Comparison of ENCODE assay signal across 8 mouse cellular contexts in the genomic region with DNA sequence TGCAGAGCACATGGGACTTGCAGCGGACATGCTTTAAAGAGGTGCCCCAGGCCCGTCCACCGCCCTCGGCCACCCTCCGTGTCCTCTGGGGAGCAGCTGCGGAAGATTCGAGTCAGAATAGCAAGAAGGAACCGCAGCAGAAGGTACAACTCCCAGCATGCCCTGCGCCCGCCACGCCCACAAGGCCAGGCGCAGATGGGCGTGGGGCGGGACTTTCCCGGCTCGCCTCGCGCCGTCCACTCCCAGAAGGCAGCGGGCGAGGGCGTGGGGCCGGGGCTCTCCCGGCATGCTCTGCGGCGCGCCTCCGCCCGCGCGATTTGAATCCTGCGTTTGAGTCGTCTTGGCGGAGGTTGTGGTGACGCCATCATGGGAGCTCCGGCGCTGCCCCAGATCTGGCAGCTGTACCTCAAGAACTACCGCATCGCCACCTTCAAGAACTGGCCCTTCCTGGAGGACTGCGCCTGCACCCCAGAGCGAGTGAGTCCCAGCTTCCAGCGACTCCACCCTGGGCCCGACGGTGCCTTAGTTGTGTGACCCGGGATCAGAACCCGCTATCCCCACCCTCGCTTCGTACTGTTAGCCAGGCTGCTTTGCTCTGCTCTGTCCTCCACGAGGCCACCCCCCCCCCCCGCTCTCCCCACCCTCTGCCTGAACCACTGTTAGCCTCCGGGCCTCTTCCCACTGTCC. TPM values are rescaled to one million over a fixed set of nuclear protein-coding genes. Genes with fewer than 3 reads are reported as not detected.
DNase-seq lines count a peak whose midpoint lies in the region; ATAC-seq and TF ChIP-seq lines count a peak whose summit lies in the region.

A gene (plus strand): TSS at position 267 of the 687 bp plus-strand sequence.

- peak within 1 kb of the TSS; percentile 86 for H3K9ac ChIP-seq in heart, embryonic 11.5 days (ENCODE audit: low read depth, low read length)
- H3K9ac ChIP-seq in kidney, embryonic 16.5 days (replicated peaks; ENCODE audit: low read length) = peak within 1 kb of the TSS; percentile 89

- peak; percentile 55; the same call in 1 of the 2 replicates for TF ChIP-seq POLR2A in brain, embryonic 14.5 days (IDR thresholded peaks at IDR 0.05; ENCODE audit: borderline replicate concordance, extremely low read depth, insufficient read depth, insufficient read length, poor library complexity, severe bottlenecking)

- WGBS in heart, embryonic 11.5 days (ENCODE audit: insufficient replicate concordance) = 0% methylated on average over 44 of the region's 51 CpGs
- under 1% methylated on average over 51 of the region's 51 CpGs for WGBS in kidney, embryonic 16.5 days

- H3K4me3 ChIP-seq in heart, embryonic 11.5 days (ENCODE audit: low read depth, low read length) = peak within 1 kb of the TSS; percentile 66
- H3K4me3 ChIP-seq in kidney, embryonic 16.5 days (ENCODE audit: low read length) = peak within 1 kb of the TSS; percentile 69

- peak within 1 kb of the TSS; percentile 84 for H3K27ac ChIP-seq in heart, embryonic 11.5 days (ENCODE audit: low read depth, low read length)
- H3K27ac ChIP-seq in kidney, embryonic 16.5 days (ENCODE audit: low read length) = peak within 1 kb of the TSS; percentile 97

- H3K27me3 ChIP-seq in heart, embryonic 11.5 days (ENCODE audit: control insufficient read depth, insufficient read depth, low read length) = no peaks in the 10 kb centered on the region
- H3K27me3 ChIP-seq in kidney, embryonic 16.5 days (ENCODE audit: insufficient read depth, low read length) = no peaks in the 10 kb centered on the region

- DNase-seq in CD4-positive helper T cell, adult 2 months (ENCODE audit: low read depth, low spot score) = peak; percentile 99
- DNase-seq in brain, embryonic 14.5 days (ENCODE audit: low read depth) = peak; percentile 98
- peak; percentile 98 for DNase-seq in liver
- DNase-seq in monocyte, adult 2 months (ENCODE audit: low read depth in 1 of 2, low spot score in 2 of 2) = peak; percentile 83 to 93
- peak; percentile 96 to 97 for DNase-seq in spleen, postnatal 14 days (ENCODE audit: low spot score in 2 of 2)

- no peak for TF ChIP-seq CTCF in brain, embryonic 14.5 days (IDR thresholded peaks at IDR 0.05; ENCODE audit: borderline replicate concordance, extremely low read depth, insufficient read depth, insufficient read length)

- peaks cover 21% of the 10 kb centered on the region for H3K4me1 ChIP-seq in heart, embryonic 11.5 days (ENCODE audit: control insufficient read depth, insufficient read depth, low read length)
- H3K4me1 ChIP-seq in kidney, embryonic 16.5 days (ENCODE audit: insufficient read depth, low read length) = peaks cover 34% of the 10 kb centered on the region

- peak within 1 kb of the TSS; percentile 78 for H3K4me2 ChIP-seq in heart, embryonic 11.5 days
- H3K4me2 ChIP-seq in kidney, embryonic 16.5 days (replicated peaks; ENCODE audit: low read depth, low read length) = peak within 1 kb of the TSS; percentile 90

- H3K9me3 ChIP-seq in heart, embryonic 11.5 days (replicated peaks; ENCODE audit: control insufficient read depth, low read length) = no peaks in the 10 kb centered on the region
- no peaks in the 10 kb centered on the region for H3K9me3 ChIP-seq in kidney, embryonic 16.5 days (ENCODE audit: low read length)

- ATAC-seq in erythroblast, adult 5-6 weeks (replicated peaks; ENCODE audit: low FRiP score, poor library complexity, severe bottlenecking) = peak; percentile 86
- peak; percentile 92 for ATAC-seq in heart, embryonic 11.5 days (replicated peaks; ENCODE audit: insufficient number of reproducible peaks, low FRiP score, low TSS enrichment)
- peak; percentile 90 for ATAC-seq in kidney, embryonic 16.5 days (ENCODE audit: low FRiP score, low TSS enrichment)

- H3K36me3 ChIP-seq in heart, embryonic 11.5 days (ENCODE audit: control insufficient read depth, insufficient read depth, low read length) = peaks cover 15% of the 10 kb centered on the region
- H3K36me3 ChIP-seq in kidney, embryonic 16.5 days (ENCODE audit: insufficient read depth, low read length) = peaks cover 22% of the 10 kb centered on the region

RNA-seq across cellular contexts. Expression of the gene that starts here (rescaled TPM):
- polyA plus RNA-seq in brain, embryonic 14.5 days (2012; rRNA removed) = 31.8 and 61.9 TPM in 2 replicates
- total RNA-seq in erythroblast, adult 5-6 weeks (2015; ENCODE audit: low replicate concordance) = 83.4 and 115 TPM in 2 replicates
- total RNA-seq in erythroblast, adult 5-6 weeks (2017; ENCODE audit: low replicate concordance) = 178 and 180 TPM in 2 replicates
- 256 and 259 TPM in 2 replicates for polyA plus RNA-seq in heart, embryonic 11.5 days (2014; fragmentation: Nextera tagmentation; extraction: Ambion mirVana)
- polyA plus RNA-seq in kidney, embryonic 16.5 days (2015; fragmentation: Nextera tagmentation; extraction: Ambion mirVana) = 284 and 298 TPM in 2 replicates

Comparison
In these comparisons a context has a peak if more than half of its experiments do, and no peak if none do; other contexts are left out.
1. Peak in every context shown above with its lines: DNase-seq, ATAC-seq, H3K4me3 ChIP-seq and H3K27ac ChIP-seq.